Mouse (Mus musculus): ENCODE measurements around the gene Slc22a13. TPM values are rescaled to one million over a fixed set of nuclear protein-coding genes. Genes with fewer than 3 reads are reported as not detected.
A peak's percentile ranks its signal among the peaks of the same experiment; 100 is the strongest.

Slc22a13 gene
- total and polyA plus RNA-seq, 2 experiments from 2014 or later, result 0.10 TPM; not detected in 1

GRCm38 (mm10) chr9:119151751-119152150 is 57.1 kb downstream of the Slc22a13 start:
- Histone ChIP-seq H3K4me1 (ENCODE audit: insufficient read depth, low read length) (no peaks in the 10 kb centered on the region), H3K36me3 (ENCODE audit: insufficient read depth, low read length) (no peaks in the 10 kb centered on the region), H3K4me2 (ENCODE audit: low read depth, low read length, poor library complexity, severe bottlenecking) (no peak overlapping the region), H3K4me3 (ENCODE audit: low read depth, low read length) (no peak overlapping the region), H3K27ac (ENCODE audit: low read depth, low read length) (no peak overlapping the region), H3K27me3 (ENCODE audit: insufficient read depth, low read length) (peaks cover 12% of the 10 kb centered on the region; the same call in 1 of the 2 replicates), H3K9ac (replicated peaks; ENCODE audit: low read length, poor library complexity, severe bottlenecking) (no peak overlapping the region), H3K9me3 (ENCODE audit: low read length) (no peaks in the 10 kb centered on the region)
- TF ChIP-seq CTCF (IDR thresholded peaks at IDR 0.05), result no peak
- DNase-seq (ENCODE audit: low spot score), result no peak
- 58% methylated on average over 2 of the region's 2 CpGs for WGBS
- ATAC-seq (ENCODE audit: low FRiP score), result no peak

- 27% methylated on average over 5 of the region's 5 CpGs for WGBS
- TF ChIP-seq CTCF (IDR thresholded peaks at IDR 0.05), result no peak
- Histone ChIP-seq H3K4me2 (ENCODE audit: low read depth, low read length, poor library complexity, severe bottlenecking) (no peak overlapping the region), H3K9me3 (ENCODE audit: low read length) (no peaks in the 10 kb centered on the region), H3K4me1 (ENCODE audit: insufficient read depth, low read length) (no peaks in the 10 kb centered on the region), H3K9ac (replicated peaks; ENCODE audit: low read length, poor library complexity, severe bottlenecking) (no peak overlapping the region), H3K4me3 (ENCODE audit: low read depth, low read length) (no peak overlapping the region), H3K36me3 (ENCODE audit: insufficient read depth, low read length) (no peaks in the 10 kb centered on the region), H3K27ac (ENCODE audit: low read depth, low read length) (no peak overlapping the region), H3K27me3 (ENCODE audit: insufficient read depth, low read length) (no peaks in the 10 kb centered on the region)
- DNase-seq (ENCODE audit: low spot score) (peak; percentile 15), ATAC-seq (ENCODE audit: low FRiP score) (no peak)
These were observed 59.3 kb downstream of the Slc22a13 start for GRCm38 (mm10) chr9:119149601-119150000.

- H3K36me3 ChIP-seq (ENCODE audit: insufficient read depth, low read length), result no peaks in the 10 kb centered on the region
- H3K9ac ChIP-seq (replicated peaks; ENCODE audit: low read length, poor library complexity, severe bottlenecking), result no peak overlapping the region
- H3K4me2 ChIP-seq (ENCODE audit: low read depth, low read length, poor library complexity, severe bottlenecking), result no peak overlapping the region
- 78% methylated on average over 13 of the region's 13 CpGs for WGBS
- no peaks in the 10 kb centered on the region for H3K4me1 ChIP-seq (ENCODE audit: insufficient read depth, low read length)
- ATAC-seq (ENCODE audit: low FRiP score) (no peak), DNase-seq (ENCODE audit: low spot score) (no peak)
- H3K27ac ChIP-seq (ENCODE audit: low read depth, low read length), result no peak overlapping the region
- H3K9me3 ChIP-seq (ENCODE audit: low read length), result no peaks in the 10 kb centered on the region
- H3K4me3 ChIP-seq (ENCODE audit: low read depth, low read length), result no peak overlapping the region
- no peak for TF ChIP-seq CTCF (IDR thresholded peaks at IDR 0.05)
- no peaks in the 10 kb centered on the region for H3K27me3 ChIP-seq (ENCODE audit: insufficient read depth, low read length)
These were observed 62.7 kb downstream of the Slc22a13 start for GRCm38 (mm10) chr9:119146098-119146770.

- Histone ChIP-seq H3K4me2 (ENCODE audit: low read depth, low read length, poor library complexity, severe bottlenecking) (no peak overlapping the region), H3K9me3 (ENCODE audit: low read length) (no peaks in the 10 kb centered on the region), H3K27ac (ENCODE audit: low read depth, low read length) (no peak overlapping the region), H3K36me3 (ENCODE audit: insufficient read depth, low read length) (no peaks in the 10 kb centered on the region), H3K9ac (replicated peaks; ENCODE audit: low read length, poor library complexity, severe bottlenecking) (no peak overlapping the region), H3K4me3 (ENCODE audit: low read depth, low read length) (no peak overlapping the region), H3K27me3 (ENCODE audit: insufficient read depth, low read length) (no peaks in the 10 kb centered on the region), H3K4me1 (ENCODE audit: insufficient read depth, low read length) (no peaks in the 10 kb centered on the region)
- TF ChIP-seq CTCF (IDR thresholded peaks at IDR 0.05), result no peak
- WGBS, result 65% methylated on average over 6 of the region's 6 CpGs
- no peak for ATAC-seq (ENCODE audit: low FRiP score)
- DNase-seq (ENCODE audit: low spot score), result no peak
These were observed 63.3 kb downstream of the Slc22a13 start for GRCm38 (mm10) chr9:119145638-119146037.

GRCm38 (mm10) chr9:119145137-119145536 is 63.8 kb downstream of the Slc22a13 start:
- Histone ChIP-seq H3K4me3 (ENCODE audit: low read depth, low read length) (no peak overlapping the region), H3K9me3 (ENCODE audit: low read length) (no peaks in the 10 kb centered on the region), H3K4me2 (ENCODE audit: low read depth, low read length, poor library complexity, severe bottlenecking) (no peak overlapping the region), H3K36me3 (ENCODE audit: insufficient read depth, low read length) (no peaks in the 10 kb centered on the region), H3K9ac (replicated peaks; ENCODE audit: low read length, poor library complexity, severe bottlenecking) (no peak overlapping the region), H3K27me3 (ENCODE audit: insufficient read depth, low read length) (no peaks in the 10 kb centered on the region), H3K4me1 (ENCODE audit: insufficient read depth, low read length) (no peaks in the 10 kb centered on the region), H3K27ac (ENCODE audit: low read depth, low read length) (no peak overlapping the region)
- ATAC-seq (ENCODE audit: low FRiP score) (no peak), DNase-seq (ENCODE audit: low spot score) (no peak)
- TF ChIP-seq CTCF (IDR thresholded peaks at IDR 0.05), result no peak
- 49% methylated on average over 9 of the region's 10 CpGs for WGBS

GRCm38 (mm10) chr9:119144696-119145095 is 64.2 kb downstream of the Slc22a13 start:
- H3K9me3 ChIP-seq (ENCODE audit: low read length), result no peaks in the 10 kb centered on the region
- H3K4me3 ChIP-seq (ENCODE audit: low read depth, low read length), result no peak overlapping the region
- no peaks in the 10 kb centered on the region for H3K4me1 ChIP-seq (ENCODE audit: insufficient read depth, low read length)
- 83% methylated on average over 8 of the region's 8 CpGs for WGBS
- H3K27me3 ChIP-seq (ENCODE audit: insufficient read depth, low read length), result no peaks in the 10 kb centered on the region
- DNase-seq (ENCODE audit: low spot score), result peak; percentile 64
- no peak overlapping the region for H3K9ac ChIP-seq (replicated peaks; ENCODE audit: low read length, poor library complexity, severe bottlenecking)
- no peak for TF ChIP-seq CTCF (IDR thresholded peaks at IDR 0.05)
- H3K36me3 ChIP-seq (ENCODE audit: insufficient read depth, low read length), result no peaks in the 10 kb centered on the region
- no peak overlapping the region for H3K27ac ChIP-seq (ENCODE audit: low read depth, low read length)
- H3K4me2 ChIP-seq (ENCODE audit: low read depth, low read length, poor library complexity, severe bottlenecking), result no peak overlapping the region
- no peak for ATAC-seq (ENCODE audit: low FRiP score)
